Mouse (Mus musculus): Measurements from ENCODE around the gene AK157302. TPM values are rescaled to one million over a fixed set of nuclear protein-coding genes. Genes with fewer than 3 reads are reported as not detected.
"Not testable (repeated sequence)": the region's sequence is repeated elsewhere in the genome, so short reads cannot be mapped to it uniquely, and the experiment has no call there.

AK157302 gene
- 0.71 and 0.76 TPM in 2 replicates for polyA plus RNA-seq (2015; fragmentation: Nextera tagmentation; extraction: Ambion mirVana)

DNA sequence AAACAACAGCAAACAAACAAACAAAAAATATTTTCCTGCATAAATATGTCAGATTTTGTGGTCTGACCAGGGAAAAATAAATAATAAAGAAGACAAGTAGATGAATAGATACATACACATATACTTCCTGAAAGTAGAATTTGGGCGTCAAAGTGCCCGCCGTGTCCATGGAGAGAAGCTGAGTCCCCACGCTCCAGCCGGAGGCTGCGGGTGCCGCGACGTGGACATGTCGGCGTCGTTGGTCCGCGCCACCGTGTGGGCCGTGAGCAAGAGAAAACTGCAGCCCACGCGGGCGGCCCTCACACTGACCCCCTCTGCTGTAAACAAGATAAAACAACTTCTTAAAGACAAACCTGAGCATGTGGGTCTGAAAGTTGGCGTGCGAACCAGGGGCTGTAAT is at the start of gene AK157302:
AK157302 (plus strand) TSS at position 144 of the 400 bp plus-strand sequence.
- H3K9ac ChIP-seq: no peak within 1 kb of the TSS
- H3K4me2 ChIP-seq: no peak within 1 kb of the TSS
- H3K36me3 ChIP-seq: no peaks in the 10 kb centered on the region
- no peaks in the 10 kb centered on the region for H3K9me3 ChIP-seq (replicated peaks)
- H3K27ac ChIP-seq: no peak within 1 kb of the TSS
- WGBS: 90% methylated on average over 21 of the region's 21 CpGs
- H3K27me3 ChIP-seq: no peaks in the 10 kb centered on the region
- no peak for ATAC-seq (replicated peaks; ENCODE audit: insufficient number of reproducible peaks, insufficient read depth, low FRiP score, low read depth)
- no peaks in the 10 kb centered on the region for H3K4me1 ChIP-seq (replicated peaks)
- no peak within 1 kb of the TSS for H3K4me3 ChIP-seq

DNA sequence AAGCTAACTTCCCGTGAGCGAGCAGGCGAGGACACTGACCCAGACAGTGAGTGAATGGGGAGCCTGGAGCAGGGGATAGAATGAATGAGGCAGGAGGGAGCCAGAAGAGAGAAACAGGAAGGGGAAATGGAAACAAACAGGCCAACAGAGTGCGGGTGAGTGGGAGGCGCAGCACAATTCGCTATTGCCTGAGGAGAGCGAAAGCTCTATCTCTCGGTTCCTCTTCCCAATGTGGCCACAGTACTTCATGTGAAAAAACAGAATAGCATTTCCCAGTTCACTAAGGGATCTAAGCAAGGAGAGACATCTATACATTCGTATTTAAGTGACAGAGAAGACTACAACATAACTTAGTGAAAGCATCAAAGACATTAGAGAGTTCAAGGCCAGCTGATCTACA is 48.2 kb upstream of the AK157302 start:
- no peak overlapping the region for H3K27ac ChIP-seq
- ATAC-seq (replicated peaks; ENCODE audit: insufficient number of reproducible peaks, insufficient read depth, low FRiP score, low read depth): no peak

DNA sequence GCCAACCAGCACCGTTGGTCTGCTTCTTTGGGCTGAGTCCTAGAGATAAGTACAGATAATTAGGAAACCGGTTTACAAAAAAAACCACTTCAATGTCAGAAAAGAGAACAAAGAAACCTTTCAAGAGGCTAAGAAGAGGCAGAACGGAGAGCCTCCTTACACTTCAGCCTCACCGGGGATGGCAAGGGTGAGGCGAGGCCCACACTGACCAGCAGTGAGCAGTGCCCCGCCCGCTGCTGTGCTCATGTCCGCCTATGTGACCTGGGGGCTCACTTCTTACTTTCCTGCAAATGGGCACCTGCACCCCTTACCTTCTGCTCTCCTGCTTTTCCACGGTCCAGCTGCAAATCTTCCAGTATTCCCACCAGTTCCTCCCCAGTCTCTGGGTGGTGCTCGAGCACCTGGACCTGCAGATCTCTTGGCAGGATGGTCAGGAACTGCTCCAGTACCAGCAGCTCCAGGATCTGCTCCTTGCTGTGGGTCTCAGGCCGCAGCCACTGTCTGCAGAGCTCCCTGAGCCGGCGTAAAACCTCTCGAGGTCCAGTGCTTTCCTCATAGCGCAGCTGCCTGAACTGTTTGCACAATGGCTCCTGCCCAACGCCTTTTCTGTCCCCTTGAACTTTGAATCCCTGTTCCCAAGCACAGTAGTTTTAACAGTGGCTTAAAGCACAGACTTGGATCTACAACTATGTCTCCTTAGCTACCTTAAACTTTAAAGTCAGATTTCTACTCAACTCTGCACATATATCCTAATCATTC is 47.0 kb upstream of the AK157302 start:
- Histone ChIP-seq H3K27ac (no peak overlapping the region), H3K4me1 (replicated peaks) (peaks cover 7% of the 10 kb centered on the region; the same call in 1 of the 2 replicates), H3K4me3 (no peak overlapping the region), H3K4me2 (no peak overlapping the region), H3K27me3 (no peaks in the 10 kb centered on the region), H3K9ac (no peak overlapping the region), H3K9me3 (replicated peaks) (no peaks in the 10 kb centered on the region), H3K36me3 (peaks cover 53% of the 10 kb centered on the region)
- 81% methylated on average over 16 of the region's 16 CpGs for WGBS
- ATAC-seq (replicated peaks; ENCODE audit: insufficient number of reproducible peaks, insufficient read depth, low FRiP score, low read depth): no peak

More for the DNA sequence above, 48.2 kb upstream of the AK157302 start:
- Histone ChIP-seq H3K4me1 (replicated peaks) (no peaks in the 10 kb centered on the region; the same call in 1 of the 2 replicates), H3K4me2 (no peak overlapping the region), H3K9ac (no peak overlapping the region), H3K9me3 (replicated peaks) (no peaks in the 10 kb centered on the region), H3K36me3 (peaks cover 57% of the 10 kb centered on the region), H3K27me3 (no peaks in the 10 kb centered on the region), H3K4me3 (no peak overlapping the region)
- 83% methylated on average over 9 of the region's 9 CpGs for WGBS

DNA sequence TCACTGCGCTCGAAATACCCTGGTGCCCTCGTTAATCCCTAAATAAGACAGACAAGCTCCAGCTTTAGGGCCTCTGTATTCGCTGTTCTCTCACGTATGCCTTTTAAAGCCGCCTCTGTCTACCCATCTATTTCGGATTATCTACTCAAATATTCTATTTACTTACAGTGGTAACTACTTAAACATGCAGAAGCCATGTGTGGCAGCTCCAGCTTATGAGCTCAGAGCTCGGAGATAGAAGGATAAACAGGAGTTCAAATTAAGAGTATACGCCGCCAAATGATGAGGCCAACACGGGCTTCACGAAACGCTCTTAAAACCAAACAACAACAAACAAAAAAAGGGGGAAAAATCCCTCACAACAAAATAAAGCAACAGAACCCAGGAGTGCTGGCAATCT is 42.0 kb upstream of the AK157302 start:
- H3K9ac ChIP-seq: peak overlapping the region; percentile 82
- WGBS: 2% methylated on average over 13 of the region's 13 CpGs
- peak overlapping the region; percentile 64 for H3K4me2 ChIP-seq
- peaks cover 8% of the 10 kb centered on the region for H3K36me3 ChIP-seq
- H3K4me1 ChIP-seq (replicated peaks): peaks cover 10% of the 10 kb centered on the region; the same call in 1 of the 2 replicates
- no peaks in the 10 kb centered on the region for H3K9me3 ChIP-seq (replicated peaks)
- peak overlapping the region; percentile 87 for H3K4me3 ChIP-seq
- H3K27ac ChIP-seq: peak overlapping the region; percentile 86
- H3K27me3 ChIP-seq: no peaks in the 10 kb centered on the region
- no peak for ATAC-seq (replicated peaks; ENCODE audit: insufficient number of reproducible peaks, insufficient read depth, low FRiP score, low read depth)

DNA sequence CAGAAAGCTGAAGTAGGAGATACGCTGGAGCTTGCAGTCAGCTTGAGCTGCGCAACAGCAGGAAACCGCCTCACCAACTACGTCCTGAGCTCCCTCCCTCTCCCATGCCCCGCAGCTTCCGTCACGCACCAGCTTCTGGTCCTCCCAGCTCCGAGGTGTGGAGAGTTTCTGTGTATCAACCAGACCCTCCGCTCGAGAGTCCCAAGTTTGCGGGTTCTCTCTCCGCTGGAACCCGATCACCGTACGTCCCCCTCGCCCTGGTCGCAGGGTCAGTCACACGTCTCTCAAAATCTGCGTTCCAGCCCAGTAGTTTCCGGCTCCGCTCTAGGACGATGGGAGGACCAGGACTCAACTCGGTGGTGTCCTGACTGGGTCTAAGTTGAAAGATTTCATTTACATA is 41.6 kb upstream of the AK157302 start, which contains the start of gene Zscan26:
Zscan26 (minus strand) TSS at position 282 of the 400 bp plus-strand sequence.
- peak within 1 kb of the TSS; percentile 82 for H3K9ac ChIP-seq
- peak within 1 kb of the TSS; percentile 64 for H3K4me2 ChIP-seq
- peaks cover 6% of the 10 kb centered on the region; the same call in 1 of the 2 replicates for H3K36me3 ChIP-seq
- no peaks in the 10 kb centered on the region for H3K27me3 ChIP-seq
- 0% methylated on average over 23 of the region's 23 CpGs for WGBS
- peaks cover 10% of the 10 kb centered on the region; the same call in 1 of the 2 replicates for H3K4me1 ChIP-seq (replicated peaks)
- peak within 1 kb of the TSS; percentile 86 for H3K27ac ChIP-seq
- no peaks in the 10 kb centered on the region for H3K9me3 ChIP-seq (replicated peaks)
- H3K4me3 ChIP-seq: peak within 1 kb of the TSS; percentile 87
- ATAC-seq (replicated peaks; ENCODE audit: insufficient number of reproducible peaks, insufficient read depth, low FRiP score, low read depth): peak; percentile 86

DNA sequence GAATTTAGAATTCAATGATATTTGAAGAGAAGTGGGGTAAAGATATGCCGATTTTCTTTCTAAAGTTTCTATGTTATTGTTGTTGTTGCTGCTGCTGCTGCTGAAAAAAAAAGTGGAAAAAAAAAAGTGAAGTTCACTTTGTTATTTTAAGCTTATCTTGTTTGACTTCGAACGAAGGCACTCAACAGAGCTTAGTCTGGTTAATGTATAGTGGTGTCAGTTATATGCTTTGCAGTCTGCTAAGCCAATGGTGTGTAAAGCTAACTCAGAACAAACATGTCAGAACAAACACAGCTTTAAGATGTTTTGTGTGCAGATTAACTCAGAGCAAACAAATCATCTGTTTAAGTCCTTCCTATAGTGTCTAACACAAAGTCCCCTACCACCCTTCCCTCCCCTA is 40.9 kb upstream of the AK157302 start:
- peaks cover 6% of the 10 kb centered on the region; the same call in 1 of the 2 replicates for H3K36me3 ChIP-seq
- no peaks in the 10 kb centered on the region for H3K9me3 ChIP-seq (replicated peaks)
- peaks cover 10% of the 10 kb centered on the region; the same call in 1 of the 2 replicates for H3K4me1 ChIP-seq (replicated peaks)
- no peak for ATAC-seq (replicated peaks; ENCODE audit: insufficient number of reproducible peaks, insufficient read depth, low FRiP score, low read depth)
- H3K4me2 ChIP-seq: 0 out of 2 replicates have a peak overlapping the region, but pooled peaks have one; percentile 64
- H3K4me3 ChIP-seq: no peak overlapping the region
- no peak overlapping the region for H3K9ac ChIP-seq
- H3K27me3 ChIP-seq: no peaks in the 10 kb centered on the region
- WGBS: 44% methylated on average over 3 of the region's 3 CpGs
- peak overlapping the region; percentile 86; the same call in 1 of the 2 replicates for H3K27ac ChIP-seq

DNA sequence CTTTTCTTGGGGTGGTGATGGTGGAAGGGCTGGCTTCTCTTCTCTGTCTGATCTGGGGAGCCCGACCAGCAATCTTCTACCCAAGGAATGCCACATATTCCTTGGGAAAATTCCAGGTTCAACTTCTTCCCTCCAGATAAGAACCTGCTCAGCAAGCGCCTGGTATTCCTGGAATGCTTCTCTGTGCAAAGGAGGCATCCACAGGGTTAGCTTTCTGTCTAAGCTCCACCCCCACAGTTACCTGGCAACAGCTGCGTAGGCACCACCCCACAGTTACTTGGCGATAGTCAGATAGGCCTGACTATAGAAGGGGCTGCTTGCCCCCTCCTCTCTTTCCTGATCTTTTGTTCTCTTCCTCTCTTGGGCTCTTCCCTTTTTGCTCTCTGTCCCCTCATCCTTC is 38.7 kb upstream of the AK157302 start:
- Histone ChIP-seq H3K27me3 (no peaks in the 10 kb centered on the region), H3K9ac (no peak overlapping the region), H3K9me3 (replicated peaks) (no peaks in the 10 kb centered on the region), H3K36me3 (peaks cover 2% of the 10 kb centered on the region; the same call in 1 of the 2 replicates), H3K4me2 (no peak overlapping the region), H3K4me1 (replicated peaks) (peaks cover 10% of the 10 kb centered on the region; the same call in 1 of the 2 replicates), H3K27ac (no peak overlapping the region), H3K4me3 (no peak overlapping the region)
- ATAC-seq (replicated peaks; ENCODE audit: insufficient number of reproducible peaks, insufficient read depth, low FRiP score, low read depth): no peak; the same call in 1 of the 2 replicates
- 10% methylated on average over 4 of the region's 4 CpGs for WGBS

DNA sequence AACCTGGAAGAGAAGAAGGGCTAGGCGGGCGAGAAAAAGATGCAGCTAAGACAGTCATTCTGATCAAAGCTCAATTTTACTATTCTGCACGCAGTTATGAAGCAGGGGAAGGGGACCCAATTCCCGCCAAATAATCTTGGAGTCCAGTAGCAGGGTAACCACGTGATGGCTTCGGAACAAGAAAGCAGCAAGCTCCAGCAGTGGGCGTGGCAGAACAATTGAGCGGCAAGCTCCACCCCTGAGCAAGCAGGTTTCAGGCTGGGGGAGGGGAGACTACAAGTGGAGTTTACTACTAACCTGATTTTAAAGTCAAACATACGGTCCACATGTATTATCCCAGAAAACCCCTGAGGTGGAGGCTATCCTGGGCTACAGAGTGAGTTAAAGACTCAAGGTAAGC is 32.5 kb upstream of the AK157302 start:
- H3K4me3 ChIP-seq; H3K4me1 ChIP-seq (replicated peaks); H3K27me3 ChIP-seq; H3K9me3 ChIP-seq (replicated peaks); H3K9ac ChIP-seq; H3K36me3 ChIP-seq; H3K4me2 ChIP-seq; ATAC-seq (replicated peaks; ENCODE audit: insufficient number of reproducible peaks, insufficient read depth, low FRiP score, low read depth); H3K27ac ChIP-seq: not testable (repeated sequence)
- 48% methylated on average over 9 of the region's 9 CpGs for WGBS

DNA sequence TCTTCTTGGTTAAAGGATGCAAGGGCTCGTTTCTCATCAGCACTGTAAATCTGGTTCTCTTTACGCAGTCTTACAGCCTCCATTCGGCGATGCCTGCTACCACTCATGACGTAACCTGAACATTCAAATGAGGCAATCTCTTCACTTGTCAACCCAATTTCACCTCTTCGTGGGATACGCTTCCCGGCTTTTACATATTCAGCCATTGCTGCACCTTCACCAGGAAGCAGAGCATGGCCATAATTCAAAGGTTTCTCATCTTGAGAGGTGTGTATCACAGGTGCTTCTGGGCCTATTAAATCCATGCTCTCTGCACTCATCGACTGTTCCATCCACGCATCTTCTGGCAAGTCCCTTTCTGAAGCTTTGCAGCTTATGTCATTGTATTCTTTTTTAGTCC is 27.7 kb upstream of the AK157302 start:
- H3K4me2 ChIP-seq: no peak overlapping the region; the same call in 1 of the 2 replicates
- H3K9ac ChIP-seq: no peak overlapping the region
- H3K4me3 ChIP-seq: no peak overlapping the region
- H3K9me3 ChIP-seq (replicated peaks): no peaks in the 10 kb centered on the region
- no peaks in the 10 kb centered on the region for H3K27me3 ChIP-seq
- no peak overlapping the region for H3K27ac ChIP-seq
- 86% methylated on average over 10 of the region's 10 CpGs for WGBS
- peaks cover 7% of the 10 kb centered on the region for H3K4me1 ChIP-seq (replicated peaks)
- ATAC-seq (replicated peaks; ENCODE audit: insufficient number of reproducible peaks, insufficient read depth, low FRiP score, low read depth): no peak
- no peaks in the 10 kb centered on the region for H3K36me3 ChIP-seq

DNA sequence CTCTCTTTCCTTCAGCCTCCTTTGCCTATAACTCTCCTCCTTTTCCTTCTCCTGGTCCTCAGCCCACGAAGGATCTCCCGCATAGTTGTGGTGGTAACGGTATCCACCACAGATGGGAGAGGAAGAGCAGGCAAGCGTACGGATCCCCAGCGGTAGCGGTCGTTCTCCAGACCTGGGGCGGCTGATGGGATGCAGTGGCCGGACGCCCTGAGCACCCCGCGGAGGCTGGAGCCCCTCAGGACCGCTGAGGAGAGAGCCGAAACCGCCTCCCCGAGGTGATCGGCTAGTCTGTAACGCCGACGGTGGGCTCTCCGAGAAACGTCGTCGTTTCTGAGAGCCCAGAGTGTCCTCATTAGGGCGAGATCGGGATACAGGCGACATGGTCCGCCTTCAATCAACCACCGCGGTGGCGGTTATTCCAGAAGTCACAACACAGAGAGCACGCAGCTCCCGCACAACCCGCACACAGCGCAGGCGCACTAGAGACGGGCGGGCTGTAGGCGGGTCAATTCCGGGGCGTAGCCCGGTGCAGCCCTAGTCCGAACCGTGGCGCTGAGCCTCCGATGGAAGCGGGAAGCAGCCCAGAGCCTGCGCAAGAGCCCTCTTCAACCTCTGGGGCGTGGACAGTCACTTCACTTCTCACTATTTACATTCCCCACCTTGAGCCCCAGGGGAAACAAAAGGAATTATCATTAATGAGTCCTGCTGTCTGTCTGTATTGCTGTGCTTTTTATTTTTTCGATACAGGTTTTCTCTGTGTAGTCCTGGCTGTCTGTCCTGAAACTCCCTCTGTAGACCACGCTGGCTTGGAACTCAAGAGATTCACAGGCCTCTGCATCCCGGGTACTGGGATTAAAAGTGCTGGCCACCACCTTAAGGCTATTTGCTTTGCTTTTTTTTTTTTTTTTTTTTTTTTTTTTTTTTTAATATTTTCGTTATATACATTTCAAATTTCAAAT is 26.7 kb upstream of the AK157302 start, which contains the start of gene Nkapl:
Nkapl (minus strand) TSS at position 449 of the 959 bp plus-strand sequence.
- no peaks in the 10 kb centered on the region for H3K9me3 ChIP-seq (replicated peaks)
- H3K9ac ChIP-seq: peak within 1 kb of the TSS; percentile 81
- peaks cover 7% of the 10 kb centered on the region for H3K4me1 ChIP-seq (replicated peaks)
- no peaks in the 10 kb centered on the region for H3K27me3 ChIP-seq
- H3K27ac ChIP-seq: peak within 1 kb of the TSS; percentile 56
- H3K4me2 ChIP-seq: peak within 1 kb of the TSS; percentile 95
- H3K4me3 ChIP-seq: peak within 1 kb of the TSS; percentile 71
- WGBS: under 1% methylated on average over 54 of the region's 54 CpGs
- no peaks in the 10 kb centered on the region for H3K36me3 ChIP-seq
- peak; percentile 98 for ATAC-seq (replicated peaks; ENCODE audit: insufficient number of reproducible peaks, insufficient read depth, low FRiP score, low read depth)

DNA sequence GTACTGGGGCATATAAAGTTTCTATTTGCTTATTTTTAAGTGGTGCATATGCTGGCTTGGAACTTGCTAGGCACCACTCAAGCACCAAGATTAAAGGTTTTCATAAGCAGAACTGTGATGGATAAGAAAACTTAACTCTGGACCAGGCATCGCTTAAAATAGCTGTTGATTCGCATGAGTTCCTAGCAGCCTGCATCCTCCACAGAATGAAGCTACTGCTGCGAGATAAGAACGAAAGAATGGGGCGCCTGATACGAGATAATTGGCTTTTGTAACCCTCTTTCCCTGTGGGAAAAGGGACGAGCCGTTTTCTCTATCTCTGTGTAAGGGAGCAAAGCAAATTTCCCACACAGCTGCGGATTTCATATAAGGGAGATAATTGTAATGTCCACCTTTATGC is 25.9 kb upstream of the AK157302 start:
- H3K4me1 ChIP-seq (replicated peaks): peaks cover 7% of the 10 kb centered on the region
- H3K27ac ChIP-seq: no peak overlapping the region
- peak overlapping the region; percentile 95 for H3K4me2 ChIP-seq
- no peaks in the 10 kb centered on the region for H3K36me3 ChIP-seq
- 17% methylated on average over 9 of the region's 9 CpGs for WGBS
- no peaks in the 10 kb centered on the region for H3K9me3 ChIP-seq (replicated peaks)
- H3K4me3 ChIP-seq: peak overlapping the region; percentile 71
- ATAC-seq (replicated peaks; ENCODE audit: insufficient number of reproducible peaks, insufficient read depth, low FRiP score, low read depth): no peak
- H3K27me3 ChIP-seq: no peaks in the 10 kb centered on the region
- H3K9ac ChIP-seq: no peak overlapping the region
